Mouse (Mus musculus) G1E (cell line): Measurements from ENCODE around the gene Ep400.

Experiments
- CTCF ChIP-seq: IDR thresholded peaks from 2 replicates; pipeline ENCODE4 v1.5.1; 2012; ENCODE audit warnings: low read depth, low read length, inconsistent platforms, mixed read lengths
- GATA1 ChIP-seq: IDR thresholded peaks from 2 replicates; pipeline ENCODE4 v1.6.1; 2012; ENCODE audit warnings: borderline replicate concordance, low read length, inconsistent platforms, mixed read lengths
- GATA2 ChIP-seq: IDR thresholded peaks from 2 replicates; pipeline ENCODE4 v1.6.1; 2012; ENCODE audit warnings: low read depth, low read length, inconsistent platforms, borderline replicate concordance
- POLR2AphosphoS5 ChIP-seq: IDR thresholded peaks from 2 replicates; pipeline ENCODE4 v1.6.1; 2012; ENCODE audit warnings: low read depth, low read length, inconsistent platforms; ENCODE audit not compliant: insufficient replicate concordance

GRCm38 (mm10) chr5:110698617-110699016, 71.9 kb downstream of the Ep400 start:
- TF ChIP-seq CTCF (no peak), GATA1 (no peak), GATA2 (no peak), POLR2AphosphoS5 (no peak)
